Mouse (Mus musculus) limb, embryonic 10.5 days (tissue): Measurements from ENCODE around the gene Naxd. TPM values are rescaled to one million over a fixed set of nuclear protein-coding genes. Genes with fewer than 3 reads are reported as not detected.

ENCODE experiments used
- DNase-seq: peaks from one replicate; pipeline ENCODE4 v3.0.0-alpha.2; 2017; ENCODE audit warnings: low spot score
- H3K27ac ChIP-seq: fragments of 300-500 bp; sonication (generic); 2 replicates; pipeline ENCODE4 v1.5.1; 2016; ENCODE audit warnings: mild to moderate bottlenecking
- H3K27me3 ChIP-seq: fragments of 300-500 bp; sonication (generic); 2 replicates; pipeline ENCODE4 v1.6.1; 2016; ENCODE audit warnings: low read depth, mild to moderate bottlenecking; ENCODE audit not compliant: poor library complexity, severe bottlenecking
- H3K36me3 ChIP-seq: fragments of 300-500 bp; sonication (generic); 2 replicates; pipeline ENCODE4 v1.6.1; 2016; ENCODE audit warnings: mild to moderate bottlenecking, moderate library complexity
- H3K4me1 ChIP-seq: fragments of 300-500 bp; sonication (generic); 2 replicates; pipeline ENCODE4 v1.6.1; 2016
- H3K4me3 ChIP-seq: fragments of 300-500 bp; sonication (generic); 2 replicates; pipeline ENCODE4 v1.5.1; 2016; ENCODE audit warnings: mild to moderate bottlenecking, moderate library complexity
- H3K9me3 ChIP-seq: fragments of 300-500 bp; sonication (generic); replicated peaks from 2 replicates; pipeline ENCODE4 v1.6.1; 2016; ENCODE audit warnings: mild to moderate bottlenecking
- WGBS: fragments of 180-500 bp; shearing (Covaris S2); methylation state at CpG from one replicate; pipeline ENCODE4 v1.1.7; 2016; 5-methylcytosine and 5-hydroxymethylcytosine counted together
- polyA plus RNA-seq: library from polyadenylated mRNA; unstranded; fragments of >200 nt; fragmentation: Nextera tagmentation; extraction: Ambion mirVana; gene quantifications from 2 replicates; pipeline ENCODE4 v1.2.1, GENCODE M21; 2016

Naxd gene
- polyA plus RNA-seq, result 105 and 116 TPM in 2 replicates

- WGBS, result 4% methylated on average over 73 of the region's 73 CpGs
- peaks cover 14% of the 10 kb centered on the region for H3K4me1 ChIP-seq
- H3K36me3 ChIP-seq, result peaks cover 23% of the 10 kb centered on the region
- no peaks in the 10 kb centered on the region for H3K9me3 ChIP-seq
- DNase-seq, result peak; percentile 94
- H3K27me3 ChIP-seq, result 0 out of 2 replicates have a peak, but pooled peaks cover 5% of the 10 kb centered on the region
- H3K4me3 ChIP-seq, result peak within 1 kb of the TSS; percentile 98
- H3K27ac ChIP-seq, result peak within 1 kb of the TSS; percentile 94
These were observed at the start of gene Naxd for GRCm38 (mm10) chr8:11497017-11497990. Naxd (plus strand) TSS chr8:11497506.

- WGBS, result 94% methylated on average over 23 of the region's 23 CpGs
- peaks cover 10% of the 10 kb centered on the region for H3K4me1 ChIP-seq
- H3K27me3 ChIP-seq, result no peaks in the 10 kb centered on the region
- peaks cover 59% of the 10 kb centered on the region for H3K36me3 ChIP-seq
- H3K4me3 ChIP-seq, result no peak overlapping the region
- no peaks in the 10 kb centered on the region for H3K9me3 ChIP-seq
- no peak overlapping the region for H3K27ac ChIP-seq
- DNase-seq, result no peak
These were observed 49.3 kb upstream of the Naxd start for GRCm38 (mm10) chr8:11447910-11448570.

- Histone ChIP-seq H3K9me3 (no peaks in the 10 kb centered on the region), H3K36me3 (peaks cover 35% of the 10 kb centered on the region), H3K27ac (peak overlapping the region; percentile 31), H3K4me1 (peaks cover 10% of the 10 kb centered on the region), H3K27me3 (no peaks in the 10 kb centered on the region), H3K4me3 (no peak overlapping the region)
- WGBS, result 45% methylated on average over 8 of the region's 8 CpGs
- no peak for DNase-seq
These were observed 46.9 kb upstream of the Naxd start for GRCm38 (mm10) chr8:11450184-11451113.

GRCm38 (mm10) chr8:11452152-11452551 is 45.2 kb upstream of the Naxd start:
- H3K4me3 ChIP-seq, result no peak overlapping the region
- no peaks in the 10 kb centered on the region for H3K9me3 ChIP-seq
- DNase-seq, result no peak
- no peak overlapping the region for H3K27ac ChIP-seq
- H3K36me3 ChIP-seq, result peaks cover 19% of the 10 kb centered on the region
- H3K27me3 ChIP-seq, result no peaks in the 10 kb centered on the region
- 95% methylated on average over 1 of the region's 1 CpGs for WGBS
- H3K4me1 ChIP-seq, result peaks cover 10% of the 10 kb centered on the region

- H3K27ac ChIP-seq, result no peak overlapping the region
- DNase-seq, result no peak
These were observed 44.7 kb upstream of the Naxd start for GRCm38 (mm10) chr8:11452559-11452958.

GRCm38 (mm10) chr8:11452974-11453373 is 44.3 kb upstream of the Naxd start:
- WGBS, result 70% methylated on average over 4 of the region's 4 CpGs
- no peaks in the 10 kb centered on the region for H3K9me3 ChIP-seq
- no peak overlapping the region for H3K27ac ChIP-seq
- peaks cover 12% of the 10 kb centered on the region for H3K36me3 ChIP-seq
- no peak overlapping the region for H3K4me3 ChIP-seq
- no peaks in the 10 kb centered on the region for H3K27me3 ChIP-seq
- DNase-seq, result no peak
- peaks cover 14% of the 10 kb centered on the region for H3K4me1 ChIP-seq

More at GRCm38 (mm10) chr8:11452559-11452958, 44.7 kb upstream of the Naxd start:
- Histone ChIP-seq H3K9me3 (no peaks in the 10 kb centered on the region), H3K36me3 (peaks cover 16% of the 10 kb centered on the region), H3K4me1 (peaks cover 10% of the 10 kb centered on the region), H3K4me3 (no peak overlapping the region), H3K27me3 (no peaks in the 10 kb centered on the region)
- WGBS, result 84% methylated on average over 3 of the region's 3 CpGs

GRCm38 (mm10) chr8:11454228-11454627 is 43.1 kb upstream of the Naxd start:
- WGBS, result 78% methylated on average over 12 of the region's 12 CpGs
- H3K4me3 ChIP-seq, result no peak overlapping the region
- H3K27ac ChIP-seq, result 0 out of 2 replicates have a peak overlapping the region, but pooled peaks have one; percentile 16
- no peak for DNase-seq
- no peaks in the 10 kb centered on the region for H3K36me3 ChIP-seq
- no peaks in the 10 kb centered on the region for H3K27me3 ChIP-seq
- no peaks in the 10 kb centered on the region for H3K9me3 ChIP-seq
- peaks cover 24% of the 10 kb centered on the region for H3K4me1 ChIP-seq

- DNase-seq, result no peak
These were observed 40.0 kb upstream of the Naxd start for GRCm38 (mm10) chr8:11457278-11457677.

GRCm38 (mm10) chr8:11457981-11458836 is 39.1 kb upstream of the Naxd start:
- Histone ChIP-seq H3K4me1 (peaks cover 15% of the 10 kb centered on the region), H3K4me3 (no peak overlapping the region), H3K36me3 (no peaks in the 10 kb centered on the region), H3K27me3 (no peaks in the 10 kb centered on the region), H3K9me3 (no peaks in the 10 kb centered on the region), H3K27ac (no peak overlapping the region)
- no peak for DNase-seq
- WGBS, result 47% methylated on average over 12 of the region's 12 CpGs

More at GRCm38 (mm10) chr8:11457278-11457677, 40.0 kb upstream of the Naxd start:
- peaks cover 15% of the 10 kb centered on the region for H3K4me1 ChIP-seq
- H3K27ac ChIP-seq, result no peak overlapping the region
- no peaks in the 10 kb centered on the region for H3K27me3 ChIP-seq
- WGBS, result 87% methylated on average over 3 of the region's 3 CpGs
- H3K36me3 ChIP-seq, result no peaks in the 10 kb centered on the region
- no peak overlapping the region for H3K4me3 ChIP-seq
- H3K9me3 ChIP-seq, result no peaks in the 10 kb centered on the region

GRCm38 (mm10) chr8:11459016-11459415 is 38.3 kb upstream of the Naxd start:
- H3K27ac ChIP-seq, result no peak overlapping the region
- H3K36me3 ChIP-seq, result no peaks in the 10 kb centered on the region
- no peak overlapping the region for H3K4me3 ChIP-seq
- no peak for DNase-seq
- H3K27me3 ChIP-seq, result no peaks in the 10 kb centered on the region
- no peaks in the 10 kb centered on the region for H3K9me3 ChIP-seq
- 41% methylated on average over 5 of the region's 5 CpGs for WGBS
- peaks cover 15% of the 10 kb centered on the region for H3K4me1 ChIP-seq

- H3K4me1 ChIP-seq, result peaks cover 15% of the 10 kb centered on the region
- H3K4me3 ChIP-seq, result no peak overlapping the region
- 71% methylated on average over 2 of the region's 2 CpGs for WGBS
- H3K9me3 ChIP-seq, result no peaks in the 10 kb centered on the region
- no peaks in the 10 kb centered on the region for H3K27me3 ChIP-seq
- no peaks in the 10 kb centered on the region for H3K36me3 ChIP-seq
- no peak for DNase-seq
- H3K27ac ChIP-seq, result no peak overlapping the region
These were observed 36.4 kb upstream of the Naxd start for GRCm38 (mm10) chr8:11460934-11461333.
